Comparison of ENCODE assay signal across 8 mouse cellular contexts in genomic region chr15:82188481-82189240, GRCm38 (mm10). TPM values are rescaled to one million over a fixed set of nuclear protein-coding genes. Genes with fewer than 3 reads are reported as not detected.
DNase-seq lines count a peak whose midpoint lies in the region; ATAC-seq and TF ChIP-seq lines count a peak whose summit lies in the region.

No protein-coding gene starts in this region.

- no peak for ATAC-seq in liver, embryonic 11.5 days (replicated peaks; ENCODE audit: low FRiP score)
- no peak for ATAC-seq in liver, embryonic 13.5 days (ENCODE audit: low read depth)
- no peak for ATAC-seq in forebrain, embryonic 14.5 days

- H3K27ac ChIP-seq in liver, embryonic 11.5 days (ENCODE audit: low read depth, low read length): no peak overlapping the region
- peak overlapping the region; percentile 98 for H3K27ac ChIP-seq in liver, embryonic 13.5 days
- H3K27ac ChIP-seq in forebrain, embryonic 14.5 days (ENCODE audit: low read depth, low read length): no peak overlapping the region

- no peaks in the 10 kb centered on the region for H3K9me3 ChIP-seq in liver, embryonic 11.5 days (ENCODE audit: control insufficient read depth, low read length)
- H3K9me3 ChIP-seq in liver, embryonic 13.5 days (replicated peaks): 0 out of 2 replicates have a peak, but pooled peaks cover 4% of the 10 kb centered on the region
- no peaks in the 10 kb centered on the region for H3K9me3 ChIP-seq in forebrain, embryonic 14.5 days (replicated peaks; ENCODE audit: control insufficient read depth, low read length)

- peak; percentile 58 for DNase-seq in adrenal gland, postnatal 10 days
- DNase-seq in adrenal gland, adult 8-10 months: no peak
- peak; percentile 77 for DNase-seq in liver
- no peak for DNase-seq in liver, embryonic 11.5 days (ENCODE audit: low spot score)
- DNase-seq in brain, embryonic 14.5 days (ENCODE audit: low read depth): no peak
- peak; percentile 35 for DNase-seq in liver, embryonic 13.5 days
- DNase-seq in thymus, postnatal 14 days: peak; percentile 68
- DNase-seq in forebrain, embryonic 14.5 days (ENCODE audit: low spot score): no peak

- TF ChIP-seq POLR2A in brain, embryonic 14.5 days (IDR thresholded peaks at IDR 0.05; ENCODE audit: borderline replicate concordance, extremely low read depth, insufficient read depth, insufficient read length, poor library complexity, severe bottlenecking): no peak

- H3K4me1 ChIP-seq in liver, embryonic 11.5 days (replicated peaks; ENCODE audit: control insufficient read depth, insufficient read depth, low read length): peaks cover 35% of the 10 kb centered on the region
- H3K4me1 ChIP-seq in liver, embryonic 13.5 days (replicated peaks): peaks cover 50% of the 10 kb centered on the region
- no peaks in the 10 kb centered on the region for H3K4me1 ChIP-seq in forebrain, embryonic 14.5 days (ENCODE audit: control insufficient read depth, insufficient read depth, low read length)

- no peaks in the 10 kb centered on the region; the same call in 1 of the 2 replicates for H3K27me3 ChIP-seq in liver, embryonic 11.5 days (replicated peaks; ENCODE audit: control insufficient read depth, insufficient read depth, low read length)
- no peaks in the 10 kb centered on the region for H3K27me3 ChIP-seq in liver, embryonic 13.5 days
- H3K27me3 ChIP-seq in forebrain, embryonic 14.5 days (replicated peaks; ENCODE audit: control insufficient read depth, insufficient read depth, low read length): no peaks in the 10 kb centered on the region

- no peak overlapping the region for H3K4me3 ChIP-seq in liver, embryonic 11.5 days (ENCODE audit: low read depth, low read length)
- H3K4me3 ChIP-seq in liver, embryonic 13.5 days (replicated peaks): no peak overlapping the region
- H3K4me3 ChIP-seq in forebrain, embryonic 14.5 days (ENCODE audit: low read depth, low read length): no peak overlapping the region

- H3K9ac ChIP-seq in liver, embryonic 11.5 days (ENCODE audit: low read depth, low read length): no peak overlapping the region
- no peak overlapping the region for H3K9ac ChIP-seq in liver, embryonic 13.5 days
- H3K9ac ChIP-seq in forebrain, embryonic 14.5 days (ENCODE audit: low read length): no peak overlapping the region

- TF ChIP-seq CTCF in brain, embryonic 14.5 days (IDR thresholded peaks at IDR 0.05; ENCODE audit: borderline replicate concordance, extremely low read depth, insufficient read depth, insufficient read length): peak; percentile 47; the same call in 1 of the 2 replicates

- no peak overlapping the region for H3K4me2 ChIP-seq in liver, embryonic 11.5 days
- no peak overlapping the region for H3K4me2 ChIP-seq in liver, embryonic 13.5 days
- no peak overlapping the region for H3K4me2 ChIP-seq in forebrain, embryonic 14.5 days (ENCODE audit: low read length)

- peaks cover 49% of the 10 kb centered on the region for H3K36me3 ChIP-seq in liver, embryonic 11.5 days (ENCODE audit: control insufficient read depth, insufficient read depth, low read length)
- H3K36me3 ChIP-seq in liver, embryonic 13.5 days: peaks cover 90% of the 10 kb centered on the region
- peaks cover 92% of the 10 kb centered on the region for H3K36me3 ChIP-seq in forebrain, embryonic 14.5 days (ENCODE audit: control insufficient read depth, insufficient read depth, low read length)

- WGBS in liver, embryonic 11.5 days: 96% methylated on average over 10 of the region's 10 CpGs
- 96% methylated on average over 10 of the region's 10 CpGs for WGBS in liver, embryonic 13.5 days (ENCODE audit: insufficient replicate concordance)
- WGBS in forebrain, embryonic 14.5 days: 92% methylated on average over 10 of the region's 10 CpGs

RNA-seq across cellular contexts. Expression of gene Shisa8, which starts 24.0 kb away (rescaled TPM):
- under 1 TPM; 0.12 to 0.45 TPM for total RNA-seq in adrenal gland, postnatal 10 days (2021)
- total RNA-seq in adrenal gland, adult 8-10 months (2022): under 1 TPM in 3 of 4 experiments, not detected in 1; 0.14 to 0.24 (median 0.17) TPM
- polyA plus RNA-seq in liver, embryonic 11.5 days (2014; fragmentation: Nextera tagmentation; extraction: Ambion mirVana): 0.12 and 0.73 TPM in 2 replicates
- polyA plus RNA-seq in brain, embryonic 14.5 days (2012; rRNA removed): 1.8 and 3.2 TPM in 2 replicates
- 0.08 and 0.10 TPM in 2 replicates for polyA plus RNA-seq in liver, embryonic 13.5 days (2015; fragmentation: Nextera tagmentation; extraction: Ambion mirVana)
- 0.61 and 0.77 TPM in 2 replicates for polyA plus RNA-seq in forebrain, embryonic 14.5 days (2014; fragmentation: Nextera tagmentation; extraction: Ambion mirVana)

RNA-seq across cellular contexts. Expression of gene Tnfrsf13c, which starts 35.5 kb away (rescaled TPM):
- 1 to 10 TPM; 2.1 to 2.7 TPM for total RNA-seq in adrenal gland, postnatal 10 days (2021)
- total RNA-seq in adrenal gland, adult 8-10 months (2022): under 1 TPM in 2 of 4 experiments, not detected in 2; 0.45 to 0.92 TPM
- polyA plus RNA-seq in liver, embryonic 11.5 days (2014; fragmentation: Nextera tagmentation; extraction: Ambion mirVana): 0.16 and 0.56 TPM in 2 replicates
- 0.26 and 0.30 TPM in 2 replicates for polyA plus RNA-seq in brain, embryonic 14.5 days (2012; rRNA removed)
- 0.38 and 0.87 TPM in 2 replicates for polyA plus RNA-seq in liver, embryonic 13.5 days (2015; fragmentation: Nextera tagmentation; extraction: Ambion mirVana)
- 0.14 and 0.19 TPM in 2 replicates for polyA plus RNA-seq in forebrain, embryonic 14.5 days (2014; fragmentation: Nextera tagmentation; extraction: Ambion mirVana)

RNA-seq across cellular contexts. Expression of gene Srebf2, which starts 41.7 kb away (rescaled TPM):
- total RNA-seq in adrenal gland, postnatal 10 days (2021): 10 to 100 TPM; 44.6 to 47.5 TPM
- total RNA-seq in adrenal gland, adult 8-10 months (2022): 100 to 1,000 TPM in 2 of 4 experiments, 10 to 100 TPM in 2; 83.2 to 144 (median 107) TPM
- polyA plus RNA-seq in liver, embryonic 11.5 days (2014; fragmentation: Nextera tagmentation; extraction: Ambion mirVana): 99.7 and 101 TPM in 2 replicates
- 196 and 230 TPM in 2 replicates for polyA plus RNA-seq in brain, embryonic 14.5 days (2012; rRNA removed)
- 64.2 and 70.2 TPM in 2 replicates for polyA plus RNA-seq in liver, embryonic 13.5 days (2015; fragmentation: Nextera tagmentation; extraction: Ambion mirVana)
- 99.6 and 139 TPM in 2 replicates for polyA plus RNA-seq in forebrain, embryonic 14.5 days (2014; fragmentation: Nextera tagmentation; extraction: Ambion mirVana)

RNA-seq across cellular contexts. Expression of gene Cenpm, which starts 55.9 kb away (rescaled TPM):
- 10 to 100 TPM; 11.7 to 12.0 TPM for total RNA-seq in adrenal gland, postnatal 10 days (2021)
- 1 to 10 TPM in 3 of 4 experiments, under 1 TPM in 1; 0.87 to 3.8 (median 1.8) TPM for total RNA-seq in adrenal gland, adult 8-10 months (2022)
- polyA plus RNA-seq in liver, embryonic 11.5 days (2014; fragmentation: Nextera tagmentation; extraction: Ambion mirVana): 56.5 and 58.8 TPM in 2 replicates
- 16.5 and 26.2 TPM in 2 replicates for polyA plus RNA-seq in brain, embryonic 14.5 days (2012; rRNA removed)
- polyA plus RNA-seq in liver, embryonic 13.5 days (2015; fragmentation: Nextera tagmentation; extraction: Ambion mirVana): 41.7 and 45.6 TPM in 2 replicates
- 42.4 and 63.9 TPM in 2 replicates for polyA plus RNA-seq in forebrain, embryonic 14.5 days (2014; fragmentation: Nextera tagmentation; extraction: Ambion mirVana)

Comparison
In these comparisons a context has a peak if more than half of its experiments do, and no peak if none do; other contexts are left out.
1. DNase-seq: peak in adrenal gland, postnatal 10 days (single experiment), liver (single experiment), liver, embryonic 13.5 days (single experiment) and thymus, postnatal 14 days (single experiment); none in adrenal gland, adult 8-10 months (single experiment), liver, embryonic 11.5 days (single experiment), brain, embryonic 14.5 days (single experiment) and forebrain, embryonic 14.5 days (single experiment).